Mouse (Mus musculus) spleen, adult 2 months (tissue): Measurements from ENCODE around the gene Tmc6. TPM values are rescaled to one million over a fixed set of nuclear protein-coding genes. Genes with fewer than 3 reads are reported as not detected.
A peak's percentile ranks its signal among the peaks of the same experiment; 100 is the strongest.

Experiments used
- DNase-seq, 2 experiments: peaks; one replicate each; pipeline versions ENCODE4 v3.0.0 to v3.0.0-alpha.2; 2012 to 2021; ENCODE audit warnings: low spot score in 2 of 2, low read depth in 1 of 2
- H3K27ac ChIP-seq: fragments of 200-500 bp; 2 replicates; pipeline ENCODE4 v1.5.1; 2012; ENCODE audit warnings: low read length, inconsistent platforms; ENCODE audit not compliant: insufficient read depth
- H3K27me3 ChIP-seq: fragments of 200-500 bp; 2 replicates; pipeline ENCODE4 v1.6.1; 2012; ENCODE audit warnings: mild to moderate bottlenecking, moderate library complexity, low read length, inconsistent platforms; ENCODE audit not compliant: control insufficient read depth, insufficient read depth
- H3K36me3 ChIP-seq: fragments of 200-500 bp; 2 replicates; pipeline ENCODE4 v1.6.1; 2012; ENCODE audit warnings: mild to moderate bottlenecking, low read length, inconsistent platforms; ENCODE audit not compliant: control insufficient read depth, insufficient read depth
- H3K4me1 ChIP-seq: fragments of 200-500 bp; 2 replicates; pipeline ENCODE4 v1.6.1; 2011; ENCODE audit warnings: inconsistent platforms; ENCODE audit not compliant: control insufficient read depth, insufficient read depth, insufficient read length
- H3K4me3 ChIP-seq: fragments of 200-500 bp; 2 replicates; pipeline ENCODE4 v1.5.1; 2011; ENCODE audit warnings: mild to moderate bottlenecking, inconsistent platforms; ENCODE audit not compliant: insufficient read depth, insufficient read length; ENCODE audit errors: extremely low read depth
- CTCF ChIP-seq: fragments of 200-500 bp; IDR thresholded peaks from 2 replicates; pipeline ENCODE4 v1.5.1; 2011; ENCODE audit warnings: mild to moderate bottlenecking, inconsistent platforms; ENCODE audit not compliant: insufficient read depth, insufficient read length, insufficient replicate concordance; ENCODE audit errors: extremely low read depth
- POLR2A ChIP-seq: fragments of 200-500 bp; IDR thresholded peaks from 2 replicates; pipeline ENCODE4 v1.6.1; 2011; ENCODE audit warnings: low read depth, low read length, inconsistent platforms
- WGBS: fragments of 180-500 bp; shearing (Covaris S2); methylation state at CpG from one replicate; pipeline ENCODE4 v1.1.7; 2018; 5-methylcytosine and 5-hydroxymethylcytosine counted together
- polyA plus RNA-seq: library from polyadenylated mRNA; depleted of rRNA; stranded (reverse); fragments of >200 nt; gene quantifications from 2 replicates; pipeline ENCODE4 v1.2.3, GENCODE M21; 2012; rRNA removed

Tmc6 gene
- 119 and 136 TPM in 2 replicates for polyA plus RNA-seq

DNA sequence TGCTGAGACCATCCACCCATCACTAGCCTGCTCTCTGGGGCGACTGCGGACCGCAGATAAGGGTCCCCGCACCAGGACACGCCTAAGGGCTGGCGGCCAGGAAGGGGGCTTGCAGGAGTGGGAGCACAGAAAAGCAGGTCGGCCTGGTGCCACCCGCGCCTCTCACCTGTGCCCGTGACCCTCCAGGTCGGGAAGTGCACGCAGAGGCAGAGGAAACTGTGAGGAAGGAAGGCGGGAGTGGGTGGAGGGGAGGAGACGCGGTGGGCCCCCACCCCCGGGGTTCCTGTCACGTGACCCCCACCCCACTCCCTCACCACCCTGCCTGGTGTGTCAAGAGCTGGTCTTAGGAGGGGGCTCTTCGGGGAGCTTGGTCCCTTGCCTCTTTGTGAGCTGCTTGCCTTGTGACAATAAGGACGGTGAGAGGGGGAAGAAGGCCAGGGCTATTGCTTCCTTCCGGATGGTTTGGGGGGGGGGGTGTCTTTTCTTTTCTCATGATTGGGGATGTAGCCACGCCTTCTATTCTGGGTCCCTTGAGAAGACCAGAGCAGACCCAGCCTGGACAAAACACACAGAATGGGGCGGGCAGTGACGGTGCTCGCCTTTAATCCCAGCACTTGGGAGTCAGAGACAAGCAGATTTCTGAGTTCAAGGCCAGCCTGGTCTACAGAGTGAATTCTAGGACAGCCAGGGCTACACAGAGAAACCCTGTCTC is at the start of gene Tmc6, which contains the start of gene Tmc8:
TSS of gene Tmc6 (minus strand) at position 206 of the 712 bp plus-strand sequence.
TSS of gene Tmc8 (plus strand) at position 84 of the 712 bp plus-strand sequence.
- peaks cover 12% of the 10 kb centered on the region; the same call in 1 of the 2 replicates for H3K4me1 ChIP-seq
- WGBS: 2% methylated on average over 21 of the region's 24 CpGs

DNA sequence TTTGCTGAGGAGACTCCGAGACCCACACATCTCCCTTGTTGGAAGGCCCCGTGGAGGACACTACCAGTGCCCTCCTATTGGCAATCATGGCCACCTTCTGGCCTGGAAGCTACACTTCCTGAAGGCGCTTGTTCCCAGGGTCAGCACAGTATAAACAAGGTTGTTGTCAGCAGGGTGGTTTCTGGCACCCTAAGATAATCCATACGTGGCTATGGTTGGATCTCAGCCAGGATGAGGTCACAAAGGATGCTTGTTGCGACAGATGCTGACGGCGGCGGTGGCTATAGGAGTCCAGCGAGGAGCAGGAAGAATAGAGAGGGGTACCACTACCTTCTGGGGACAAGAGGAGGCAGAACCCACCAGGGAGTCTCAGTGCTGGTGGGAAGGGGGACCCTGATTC is 48.4 kb upstream of the Tmc6 start:
- Histone ChIP-seq H3K36me3 (no peaks in the 10 kb centered on the region; the same call in 1 of the 2 replicates), H3K4me3 (no peak overlapping the region), H3K27me3 (no peaks in the 10 kb centered on the region), H3K4me1 (peaks cover 18% of the 10 kb centered on the region; the same call in 1 of the 2 replicates), H3K27ac (peak overlapping the region; percentile 94)
- no peak for DNase-seq
- TF ChIP-seq POLR2A (no peak), CTCF (no peak)
- 76% methylated on average over 9 of the region's 9 CpGs for WGBS

More for the DNA sequence above, at the start of gene Tmc6, which contains the start of gene Tmc8:
- peak; percentile 72 to 88 for DNase-seq
- Histone ChIP-seq H3K27me3 (no peaks in the 10 kb centered on the region), H3K27ac (peak within 1 kb of the TSS; percentile 99), H3K4me3 (peak within 1 kb of the TSS; percentile 86), H3K36me3 (peaks cover 17% of the 10 kb centered on the region)
- TF ChIP-seq POLR2A (peak; percentile 91), CTCF (no peak)

DNA sequence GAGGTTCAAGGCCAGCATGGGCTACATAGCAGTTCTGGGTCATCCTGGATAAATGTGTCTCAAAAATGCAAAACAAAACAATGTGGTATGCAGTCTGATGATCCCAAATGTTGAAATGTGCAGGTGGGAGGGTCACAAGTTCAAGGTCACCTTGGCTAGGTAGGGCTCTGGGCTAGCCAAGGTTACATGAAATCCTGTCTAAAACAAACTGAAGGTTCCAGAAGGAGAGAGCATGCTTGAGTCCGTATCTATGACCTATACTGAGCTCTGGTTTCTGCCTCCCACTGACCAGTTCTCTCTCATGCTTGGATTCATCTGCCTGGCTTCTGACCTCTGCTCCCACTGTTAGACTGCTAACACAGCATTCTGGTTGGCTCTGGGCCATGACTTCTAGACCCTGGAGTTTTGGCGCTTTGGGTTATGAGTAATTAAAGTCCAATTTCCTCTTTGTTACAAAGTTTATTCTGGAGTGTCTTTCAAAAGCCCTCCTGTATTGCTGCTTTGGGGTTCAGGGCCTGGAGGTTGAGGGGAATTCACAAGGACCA is 47.7 kb upstream of the Tmc6 start:
- TF ChIP-seq CTCF (no peak), POLR2A (no peak)
- Histone ChIP-seq H3K36me3 (no peaks in the 10 kb centered on the region), H3K4me3 (no peak overlapping the region), H3K27me3 (no peaks in the 10 kb centered on the region), H3K4me1 (peaks cover 22% of the 10 kb centered on the region; the same call in 1 of the 2 replicates), H3K27ac (peak overlapping the region; percentile 94)
- 78% methylated on average over 2 of the region's 2 CpGs for WGBS
- no peak for DNase-seq

DNA sequence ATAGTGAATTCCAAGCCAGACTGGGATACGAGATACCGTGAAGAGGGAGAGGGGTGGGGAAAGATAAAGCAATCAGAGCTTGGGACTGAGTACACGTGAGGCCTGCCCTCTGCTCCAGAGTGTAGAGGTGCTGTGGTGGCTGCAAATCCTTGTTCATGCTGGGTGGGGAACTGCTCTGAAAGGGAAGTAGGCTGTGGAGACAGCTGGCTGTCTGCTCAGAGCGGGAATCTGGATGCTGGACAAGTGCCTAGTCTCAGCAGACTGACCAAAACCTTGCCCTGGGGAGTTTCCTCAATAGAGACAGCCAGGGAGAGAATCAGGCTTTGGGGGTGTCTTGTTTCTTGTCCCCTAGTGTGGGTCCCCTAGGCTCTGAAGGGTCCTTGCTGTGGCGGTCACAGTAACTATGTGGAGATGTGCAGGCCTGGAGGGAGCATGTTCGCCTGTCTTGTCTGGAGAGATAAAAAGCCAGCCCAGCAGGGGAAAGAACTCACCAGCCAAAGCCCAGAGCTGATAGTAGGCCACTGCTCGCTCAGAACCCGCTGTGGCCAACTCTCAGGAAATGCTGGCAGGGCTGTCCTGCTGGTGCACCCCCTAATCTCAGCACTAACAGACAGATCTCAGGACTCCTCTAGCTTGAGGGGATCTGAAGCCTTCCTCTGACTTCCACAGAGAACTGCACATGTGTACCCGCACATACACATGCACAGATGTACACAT is 47.0 kb upstream of the Tmc6 start:
- TF ChIP-seq CTCF: no peak
- no peak for TF ChIP-seq POLR2A
- 49% methylated on average over 9 of the region's 9 CpGs for WGBS
- H3K4me1 ChIP-seq: peaks cover 27% of the 10 kb centered on the region; the same call in 1 of the 2 replicates
- no peak for DNase-seq
- H3K4me3 ChIP-seq: no peak overlapping the region
- no peaks in the 10 kb centered on the region for H3K27me3 ChIP-seq
- H3K36me3 ChIP-seq: no peaks in the 10 kb centered on the region
- peak overlapping the region; percentile 94 for H3K27ac ChIP-seq

DNA sequence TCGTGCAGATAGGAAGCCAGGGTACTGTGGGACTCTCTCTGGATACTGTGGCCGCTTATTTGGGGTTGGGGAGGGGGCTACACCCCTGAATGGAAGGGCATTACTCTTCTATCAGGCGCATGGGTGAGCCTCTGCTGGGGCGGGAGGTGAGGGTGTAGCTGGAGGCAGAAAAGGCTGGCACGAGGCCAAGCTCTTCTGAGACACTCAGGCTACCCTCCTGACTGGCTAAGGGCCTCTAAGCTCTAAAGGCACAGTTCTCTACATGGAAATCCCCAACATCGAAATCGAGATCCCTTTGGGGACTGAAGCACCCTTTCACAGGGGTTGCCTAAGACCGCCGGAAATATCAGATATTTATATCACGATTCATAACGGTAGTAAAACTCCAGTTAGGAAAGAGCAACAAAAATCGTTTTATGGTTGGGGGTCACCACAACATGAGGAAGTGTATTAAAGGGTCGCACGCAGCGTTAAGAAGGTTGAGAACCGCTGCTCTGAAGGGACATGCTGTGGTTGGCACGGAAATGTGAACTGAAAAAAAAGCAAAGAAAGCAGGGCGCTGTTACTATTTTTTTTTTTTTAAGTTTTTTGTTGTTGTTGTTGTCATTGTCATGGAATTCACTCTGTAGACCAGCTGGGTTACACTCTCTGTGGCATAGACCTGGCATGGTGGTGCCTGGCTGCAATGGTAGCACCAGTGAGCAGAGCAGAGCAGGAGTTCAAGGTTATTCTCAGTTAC is 46.3 kb upstream of the Tmc6 start:
- TF ChIP-seq CTCF: no peak
- TF ChIP-seq POLR2A: no peak
- Histone ChIP-seq H3K27me3 (no peaks in the 10 kb centered on the region), H3K4me1 (peaks cover 27% of the 10 kb centered on the region; the same call in 1 of the 2 replicates), H3K4me3 (peak overlapping the region; percentile 28; the same call in 1 of the 2 replicates), H3K36me3 (no peaks in the 10 kb centered on the region), H3K27ac (peak overlapping the region; percentile 94)
- WGBS: 15% methylated on average over 18 of the region's 18 CpGs
- DNase-seq: peak; percentile 72 to 74

DNA sequence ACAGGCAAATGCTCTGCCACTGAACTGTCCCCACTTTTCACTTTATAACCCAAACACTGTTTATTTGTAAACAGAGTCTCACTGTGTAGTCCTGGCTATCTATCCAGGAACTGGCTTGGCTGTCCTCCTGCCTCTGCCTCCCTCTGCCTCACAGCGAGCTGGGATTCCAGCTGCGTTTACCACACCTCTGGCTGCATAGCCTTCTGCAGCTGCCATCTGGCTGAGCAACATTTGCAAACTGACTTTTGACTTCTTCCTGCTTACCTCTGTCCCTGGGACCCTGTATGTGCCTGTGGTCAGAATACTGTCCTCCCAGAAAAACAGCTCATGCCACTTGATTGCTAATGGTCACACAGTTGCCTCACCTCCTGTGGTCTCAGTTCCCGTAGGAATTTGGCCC is 45.4 kb upstream of the Tmc6 start:
- Histone ChIP-seq H3K4me1 (peaks cover 27% of the 10 kb centered on the region; the same call in 1 of the 2 replicates), H3K27me3 (no peaks in the 10 kb centered on the region), H3K4me3 (peak overlapping the region; percentile 26; the same call in 1 of the 2 replicates), H3K27ac (peak overlapping the region; percentile 94), H3K36me3 (no peaks in the 10 kb centered on the region)
- WGBS: 33% methylated on average over 3 of the region's 3 CpGs
- TF ChIP-seq CTCF (no peak), POLR2A (no peak)
- DNase-seq: no peak
